Mouse (Mus musculus) G1E (cell line): ENCODE results near the gene Sp2.

Experiments
- CTCF ChIP-seq: IDR thresholded peaks from 2 replicates; pipeline ENCODE4 v1.5.1; 2012; ENCODE audit warnings: low read depth, low read length, inconsistent platforms, mixed read lengths
- GATA1 ChIP-seq: IDR thresholded peaks from 2 replicates; pipeline ENCODE4 v1.6.1; 2012; ENCODE audit warnings: borderline replicate concordance, low read length, inconsistent platforms, mixed read lengths
- GATA2 ChIP-seq: IDR thresholded peaks from 2 replicates; pipeline ENCODE4 v1.6.1; 2012; ENCODE audit warnings: low read depth, low read length, inconsistent platforms, borderline replicate concordance
- POLR2AphosphoS5 ChIP-seq: IDR thresholded peaks from 2 replicates; pipeline ENCODE4 v1.6.1; 2012; ENCODE audit warnings: low read depth, low read length, inconsistent platforms; ENCODE audit not compliant: insufficient replicate concordance
- TAL1 ChIP-seq: conservative IDR thresholded peaks from 2 replicates; pipeline ENCODE4 v1.6.1; 2012; ENCODE audit warnings: low read depth, low read length, inconsistent platforms, mixed read lengths

- no peak for TF ChIP-seq CTCF
- no peak for TF ChIP-seq POLR2AphosphoS5
- no peak for TF ChIP-seq GATA2
- no peak for TF ChIP-seq GATA1
- no peak for TF ChIP-seq TAL1
Observed at GRCm38 (mm10) chr11:96943746-96944304, 38.9 kb downstream of the Sp2 start, which contains the start of gene Pnpo.
